ENCODE assay signal across 15 mouse cellular contexts in genomic region chr12:8685036-8685435, GRCm38 (mm10).
"Had no signal": no experiment of that assay in that cellular context is flagged by ENCODE, and none has a peak within 500 bp of the region (broad histone marks: within the 10 kb centered on the region; RNA-seq: fewer than 3 reads in every experiment).

No protein-coding gene starts in this region.

- H3K9ac ChIP-seq: limb, embryonic 15.5 days; liver, embryonic 12.5 days; lung, embryonic 14.5 days; midbrain, embryonic 15.5 days; neural tube, embryonic 13.5 days had no signal

- H3K27me3 ChIP-seq: limb, embryonic 15.5 days; liver, embryonic 12.5 days; megakaryocyte, embryonic 14.5 days; midbrain, embryonic 15.5 days; neural tube, embryonic 13.5 days had no signal

- H3K4me3 ChIP-seq: limb, embryonic 15.5 days; liver, embryonic 12.5 days; megakaryocyte, embryonic 14.5 days; midbrain, embryonic 15.5 days; neural tube, embryonic 13.5 days had no signal

- ATAC-seq: midbrain, embryonic 15.5 days had no signal

- H3K36me3 ChIP-seq: midbrain, embryonic 15.5 days had no signal

- H3K27ac ChIP-seq: kidney, postnatal 0 days; limb, embryonic 15.5 days; liver, embryonic 12.5 days; macrophage; midbrain, embryonic 15.5 days; neural tube, embryonic 13.5 days had no signal

- H3K9me3 ChIP-seq: limb, embryonic 15.5 days; liver, embryonic 12.5 days; megakaryocyte, embryonic 14.5 days; midbrain, embryonic 15.5 days; neural tube, embryonic 13.5 days had no signal

- H3K4me1 ChIP-seq: limb, embryonic 15.5 days had no signal

- DNase-seq: kidney, postnatal 36 days; layer of hippocampus, adult 9-11 months; layer of hippocampus, postnatal 36 days; lung, embryonic 14.5 days; lung, postnatal 10 days; right cerebral cortex, postnatal 25 days; thymus, postnatal 36 days had no signal

- H3K4me2 ChIP-seq: limb, embryonic 15.5 days; lung, embryonic 14.5 days; midbrain, embryonic 11.5 days; midbrain, embryonic 15.5 days; neural tube, embryonic 13.5 days had no signal
